Mouse (Mus musculus) ES-Bruce4 (cell line): Measurements from ENCODE around the gene Mical2. TPM values are rescaled to one million over a fixed set of nuclear protein-coding genes. Genes with fewer than 3 reads are reported as not detected.

Experiments used
- H3K27ac ChIP-seq: 2 replicates; pipeline ENCODE4 v1.5.1; 2012; ENCODE audit warnings: low read length, inconsistent platforms; ENCODE audit not compliant: insufficient read depth
- H3K27me3 ChIP-seq: 2 replicates; pipeline ENCODE4 v1.6.1; 2012; ENCODE audit warnings: mild to moderate bottlenecking, low read length, inconsistent platforms; ENCODE audit not compliant: control insufficient read depth, poor library complexity, insufficient read depth, severe bottlenecking
- H3K36me3 ChIP-seq: 2 replicates; pipeline ENCODE4 v1.6.1; 2012; ENCODE audit warnings: inconsistent platforms, mild to moderate bottlenecking, low read length, moderate library complexity; ENCODE audit not compliant: control insufficient read depth, poor library complexity, insufficient read depth, severe bottlenecking
- H3K4me1 ChIP-seq: one replicate; pipeline ENCODE4 v1.8.1; 2011; ENCODE audit warnings: low read length; ENCODE audit not compliant: control insufficient read depth, insufficient read depth
- H3K4me3 ChIP-seq: 2 replicates; pipeline ENCODE4 v1.5.1; 2011; ENCODE audit warnings: low read depth, mild to moderate bottlenecking, low read length
- H3K9ac ChIP-seq: 2 replicates; pipeline ENCODE4 v1.6.1; 2012; ENCODE audit warnings: low read depth, mild to moderate bottlenecking, inconsistent platforms; ENCODE audit not compliant: poor library complexity, severe bottlenecking
- H3K9me3 ChIP-seq: replicated peaks from 2 replicates; pipeline ENCODE4 v1.6.1; 2012; ENCODE audit warnings: mild to moderate bottlenecking, low read length, inconsistent platforms; ENCODE audit not compliant: control insufficient read depth, poor library complexity, insufficient read depth, severe bottlenecking
- CTCF ChIP-seq: IDR thresholded peaks from one replicate; pipeline ENCODE4 v1.8.1; 2011; ENCODE audit warnings: low read depth, low read length
- EP300 ChIP-seq: IDR thresholded peaks from 2 replicates; pipeline ENCODE4 v1.6.1; 2011; ENCODE audit warnings: low read depth, low read length; ENCODE audit not compliant: insufficient read depth
- POLR2A ChIP-seq: IDR thresholded peaks from one replicate; pipeline ENCODE4 v1.8.1; 2011; ENCODE audit warnings: low read length; ENCODE audit not compliant: insufficient read depth
- polyA plus RNA-seq: library from polyadenylated mRNA; stranded (reverse); fragments of >200 nt; gene quantifications from 2 replicates; pipeline ENCODE4 v1.2.4, GENCODE M21; 2011; ENCODE audit warnings: low read depth; ENCODE audit not compliant: missing spikeins, insufficient read depth, insufficient read length

The Mical2 gene
- polyA plus RNA-seq, 1 experiment, result 2.4 TPM

DNA sequence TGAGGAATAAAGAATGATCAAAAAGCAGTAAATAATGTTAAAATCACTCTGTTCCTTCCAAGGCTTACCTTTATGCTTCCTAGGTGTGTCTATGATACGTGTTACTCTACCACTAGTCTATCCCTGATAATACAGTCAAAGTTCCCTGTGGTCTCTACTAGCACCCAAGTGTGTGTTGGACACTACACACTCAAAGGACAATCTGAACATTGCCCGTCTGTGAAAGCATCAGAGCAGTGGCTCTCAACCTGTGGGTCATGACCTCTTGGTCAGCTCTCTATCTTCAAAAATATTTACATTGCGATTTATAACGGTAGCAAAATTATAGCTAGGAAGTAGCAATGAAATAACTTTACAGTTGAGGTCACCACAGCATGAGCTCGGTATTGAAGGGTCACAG, 162.2 kb downstream of the Mical2 start:
- Histone ChIP-seq H3K36me3 (no peaks in the 10 kb centered on the region), H3K27ac (no peak overlapping the region), H3K27me3 (no peaks in the 10 kb centered on the region), H3K4me1 (no peaks in the 10 kb centered on the region), H3K9ac (no peak overlapping the region), H3K9me3 (no peaks in the 10 kb centered on the region), H3K4me3 (no peak overlapping the region)
- TF ChIP-seq POLR2A (no peak), CTCF (no peak), EP300 (no peak)

DNA sequence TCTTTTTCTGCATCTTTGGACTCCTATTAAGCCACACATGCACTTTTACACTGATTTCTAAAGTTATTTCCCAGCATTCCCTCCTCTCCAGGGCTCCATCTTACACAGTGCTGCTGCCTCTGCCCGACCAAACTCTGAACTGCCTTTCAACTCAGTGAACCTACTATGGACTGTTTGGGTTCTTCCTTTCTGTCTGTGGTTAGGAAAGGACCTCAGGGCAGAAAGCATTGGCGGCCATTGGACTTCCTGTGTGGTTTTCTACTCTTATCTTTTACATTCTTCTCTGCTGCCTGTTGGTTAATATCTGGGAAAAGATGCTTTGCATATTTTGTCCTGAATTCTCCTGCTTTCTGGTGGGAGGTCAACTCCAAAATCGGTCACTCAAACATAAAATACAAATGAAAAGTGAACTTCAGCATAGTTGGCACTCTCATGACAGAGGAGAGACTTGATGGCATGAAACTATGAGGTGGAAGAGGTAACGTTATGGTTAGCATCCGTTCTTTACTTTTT, 162.8 kb downstream of the Mical2 start:
- no peaks in the 10 kb centered on the region for H3K27me3 ChIP-seq
- H3K27ac ChIP-seq, result no peak overlapping the region
- no peaks in the 10 kb centered on the region for H3K4me1 ChIP-seq
- no peaks in the 10 kb centered on the region for H3K36me3 ChIP-seq
- no peak overlapping the region for H3K4me3 ChIP-seq
- TF ChIP-seq CTCF (no peak), POLR2A (no peak), EP300 (no peak)
- H3K9me3 ChIP-seq, result no peaks in the 10 kb centered on the region
- H3K9ac ChIP-seq, result no peak overlapping the region

DNA sequence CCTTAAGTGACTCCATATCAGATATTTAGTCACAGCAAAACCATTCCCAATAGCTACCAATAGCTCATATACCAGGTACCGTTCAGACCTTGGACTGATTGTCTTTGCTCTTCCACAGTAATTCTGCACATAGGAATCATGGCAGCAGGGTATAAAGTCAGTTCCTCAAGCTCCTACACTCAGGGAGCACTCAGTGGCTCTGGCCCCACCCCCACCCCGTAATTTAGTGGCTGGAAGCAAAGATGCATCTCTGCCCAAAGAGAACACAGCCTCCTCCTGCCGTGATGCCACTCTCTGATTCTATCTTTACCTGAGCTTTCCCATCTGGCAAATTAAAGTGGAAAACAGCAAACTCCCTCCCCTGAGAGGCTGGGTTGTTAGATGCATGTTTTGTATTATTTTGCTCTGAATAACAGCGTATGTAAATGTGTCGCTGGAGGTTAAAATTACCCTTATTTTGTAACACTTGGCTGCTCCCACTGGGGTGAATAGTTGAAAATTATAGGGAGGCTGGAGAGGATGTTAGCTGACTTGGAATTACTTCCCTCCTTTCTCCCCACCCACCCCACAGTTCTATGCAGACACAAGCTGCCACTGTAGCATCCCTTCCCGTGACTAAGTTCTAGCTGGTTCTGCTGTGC, 164.1 kb downstream of the Mical2 start:
- H3K27me3 ChIP-seq, result no peaks in the 10 kb centered on the region
- H3K36me3 ChIP-seq, result no peaks in the 10 kb centered on the region
- H3K4me1 ChIP-seq, result no peaks in the 10 kb centered on the region
- no peak overlapping the region for H3K27ac ChIP-seq
- TF ChIP-seq POLR2A, result no peak
- no peak for TF ChIP-seq CTCF
- TF ChIP-seq EP300, result no peak
- no peaks in the 10 kb centered on the region for H3K9me3 ChIP-seq
- H3K9ac ChIP-seq, result no peak overlapping the region
- no peak overlapping the region for H3K4me3 ChIP-seq

DNA sequence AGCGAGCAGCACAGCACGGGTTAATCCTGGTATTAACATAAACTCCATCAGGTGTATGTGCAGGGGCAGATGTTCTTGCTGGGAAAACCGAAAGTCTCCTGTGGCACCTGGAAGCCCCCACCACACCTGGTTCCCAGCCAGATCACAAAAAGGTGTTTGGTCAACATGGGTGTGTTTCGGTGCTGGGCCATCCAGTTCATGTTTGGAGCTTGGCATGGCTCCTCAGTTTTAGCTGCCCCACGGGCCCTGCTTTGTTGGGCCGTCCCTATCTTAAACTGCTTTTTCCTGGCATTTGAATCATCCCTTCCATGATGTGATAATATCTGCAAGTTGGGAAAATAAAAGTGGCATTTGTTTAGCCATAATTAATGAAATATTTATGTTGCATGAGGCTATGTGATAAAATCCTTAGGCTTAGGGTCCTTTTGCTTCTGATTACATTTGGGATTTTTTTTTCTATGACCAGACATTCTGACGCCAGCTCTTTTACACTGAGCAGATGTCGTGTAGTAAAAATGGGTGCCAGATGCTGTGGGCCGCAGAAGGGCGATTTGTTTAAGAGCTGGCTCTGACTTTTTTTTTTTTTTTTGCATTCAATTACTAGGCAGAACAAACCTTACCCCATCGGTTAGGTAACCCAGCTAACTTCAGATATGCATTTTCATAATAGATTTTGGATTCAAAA, 164.7 kb downstream of the Mical2 start:
- no peaks in the 10 kb centered on the region for H3K4me1 ChIP-seq
- no peak overlapping the region for H3K4me3 ChIP-seq
- H3K27ac ChIP-seq, result no peak overlapping the region
- no peaks in the 10 kb centered on the region for H3K36me3 ChIP-seq
- no peak overlapping the region for H3K9ac ChIP-seq
- TF ChIP-seq EP300 (no peak), POLR2A (no peak), CTCF (no peak)
- H3K9me3 ChIP-seq, result no peaks in the 10 kb centered on the region
- H3K27me3 ChIP-seq, result no peaks in the 10 kb centered on the region

DNA sequence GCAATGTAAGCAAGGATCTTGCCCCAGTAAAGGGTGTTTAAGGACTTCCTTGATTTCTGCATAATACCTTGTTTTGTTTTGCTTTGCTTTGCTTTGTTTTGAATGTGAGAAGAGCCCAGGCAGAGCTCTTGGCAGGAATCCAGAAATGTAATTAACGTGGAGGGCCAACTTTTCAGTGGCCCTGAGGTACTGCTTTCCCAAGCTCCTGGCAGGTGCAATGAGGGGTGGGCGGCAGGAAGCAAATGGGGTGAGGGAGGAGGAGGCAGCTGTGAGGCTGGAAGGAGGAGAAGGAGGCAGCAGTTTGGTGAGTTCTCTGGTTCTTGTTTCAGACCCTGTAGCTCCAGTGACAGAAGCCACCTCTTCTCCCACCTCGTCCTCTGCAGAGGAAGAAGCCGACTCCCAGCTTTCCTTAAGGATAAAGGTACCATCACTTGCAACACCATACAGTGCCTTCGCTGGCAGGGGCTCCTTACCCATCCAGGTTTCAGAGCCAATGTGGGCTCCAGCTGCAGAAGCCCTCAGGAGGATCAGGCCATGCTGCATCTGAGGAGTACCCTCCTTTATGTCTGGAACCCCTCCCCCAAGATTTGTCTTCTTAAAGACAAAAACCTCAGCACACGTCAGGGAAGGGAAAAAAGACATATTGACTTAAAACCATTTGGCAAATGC, 165.4 kb downstream of the Mical2 start:
- no peaks in the 10 kb centered on the region for H3K4me1 ChIP-seq
- H3K9me3 ChIP-seq, result no peaks in the 10 kb centered on the region
- H3K36me3 ChIP-seq, result no peaks in the 10 kb centered on the region
- no peak overlapping the region for H3K27ac ChIP-seq
- H3K27me3 ChIP-seq, result no peaks in the 10 kb centered on the region
- H3K4me3 ChIP-seq, result no peak overlapping the region
- no peak overlapping the region for H3K9ac ChIP-seq
- no peak for TF ChIP-seq EP300
- TF ChIP-seq CTCF, result no peak
- no peak for TF ChIP-seq POLR2A
